Mouse (Mus musculus): ENCODE measurements around the gene Slc23a3. TPM values are rescaled to one million over a fixed set of nuclear protein-coding genes. Genes with fewer than 3 reads are reported as not detected.

Gene Slc23a3
- polyA plus RNA-seq, 1 experiment = 2.3 TPM

- H3K27ac ChIP-seq (ENCODE audit: control insufficient read depth, insufficient read depth, low read length) = peak within 1 kb of the TSS; percentile 66
- H3K4me3 ChIP-seq (ENCODE audit: control insufficient read depth, insufficient read depth, low read length) = peak within 1 kb of the TSS; percentile 65
- DNase-seq = peak; percentile 99
- H3K27me3 ChIP-seq (ENCODE audit: control insufficient read depth, insufficient read depth, low read length) = no peaks in the 10 kb centered on the region; the same call in 1 of the 2 replicates
- H3K4me1 ChIP-seq (replicated peaks; ENCODE audit: control insufficient read depth, insufficient read depth, low read length) = peaks cover 6% of the 10 kb centered on the region
- TF ChIP-seq POLR2A (IDR thresholded peaks at IDR 0.05; ENCODE audit: control insufficient read depth, extremely low read depth, insufficient read depth, low read length, poor library complexity) = 0 out of 2 replicates have a peak, but pooled peaks have one; percentile 25
- no peak for TF ChIP-seq CTCF (IDR thresholded peaks at IDR 0.05; ENCODE audit: borderline replicate concordance, control insufficient read depth, extremely low read depth, insufficient read depth, low read length, poor library complexity)
- H3K36me3 ChIP-seq (ENCODE audit: control insufficient read depth, insufficient read depth, low read length) = peaks cover 9% of the 10 kb centered on the region
- WGBS = 5% methylated on average over 59 of the region's 59 CpGs
These were observed 35.1 kb upstream of the Slc23a3 start, which contains the start of gene Zfand2b for GRCm38 (mm10) chr1:75168472-75169464. Zfand2b (plus strand) TSS chr1:75168646.

GRCm38 (mm10) chr1:75168093-75168471, 34.4 kb upstream of the Slc23a3 start:
- DNase-seq = no peak
- TF ChIP-seq POLR2A (IDR thresholded peaks at IDR 0.05; ENCODE audit: control insufficient read depth, extremely low read depth, insufficient read depth, low read length, poor library complexity) = no peak
- no peak for TF ChIP-seq CTCF (IDR thresholded peaks at IDR 0.05; ENCODE audit: borderline replicate concordance, control insufficient read depth, extremely low read depth, insufficient read depth, low read length, poor library complexity)
- Histone ChIP-seq H3K27me3 (ENCODE audit: control insufficient read depth, insufficient read depth, low read length) (no peaks in the 10 kb centered on the region; the same call in 1 of the 2 replicates), H3K27ac (ENCODE audit: control insufficient read depth, insufficient read depth, low read length) (peak overlapping the region; percentile 66), H3K4me3 (ENCODE audit: control insufficient read depth, insufficient read depth, low read length) (peak overlapping the region; percentile 65), H3K36me3 (ENCODE audit: control insufficient read depth, insufficient read depth, low read length) (peaks cover 9% of the 10 kb centered on the region), H3K4me1 (replicated peaks; ENCODE audit: control insufficient read depth, insufficient read depth, low read length) (peaks cover 6% of the 10 kb centered on the region)
- WGBS = 8% methylated on average over 7 of the region's 7 CpGs

- TF ChIP-seq CTCF (IDR thresholded peaks at IDR 0.05; ENCODE audit: borderline replicate concordance, control insufficient read depth, extremely low read depth, insufficient read depth, low read length, poor library complexity) (no peak), POLR2A (IDR thresholded peaks at IDR 0.05; ENCODE audit: control insufficient read depth, extremely low read depth, insufficient read depth, low read length, poor library complexity) (no peak)
- no peak for DNase-seq
- WGBS = 97% methylated on average over 4 of the region's 4 CpGs
- H3K36me3 ChIP-seq (ENCODE audit: control insufficient read depth, insufficient read depth, low read length) = no peaks in the 10 kb centered on the region
- no peaks in the 10 kb centered on the region for H3K4me1 ChIP-seq (replicated peaks; ENCODE audit: control insufficient read depth, insufficient read depth, low read length)
- no peaks in the 10 kb centered on the region for H3K27me3 ChIP-seq (ENCODE audit: control insufficient read depth, insufficient read depth, low read length)
- H3K4me3 ChIP-seq (ENCODE audit: control insufficient read depth, insufficient read depth, low read length) = no peak overlapping the region
- H3K27ac ChIP-seq (ENCODE audit: control insufficient read depth, insufficient read depth, low read length) = no peak overlapping the region
These were observed 26.5 kb upstream of the Slc23a3 start for GRCm38 (mm10) chr1:75160256-75160617.

- no peak for DNase-seq
- Histone ChIP-seq H3K36me3 (ENCODE audit: control insufficient read depth, insufficient read depth, low read length) (no peaks in the 10 kb centered on the region), H3K4me3 (ENCODE audit: control insufficient read depth, insufficient read depth, low read length) (no peak overlapping the region), H3K4me1 (replicated peaks; ENCODE audit: control insufficient read depth, insufficient read depth, low read length) (no peaks in the 10 kb centered on the region), H3K27me3 (ENCODE audit: control insufficient read depth, insufficient read depth, low read length) (no peaks in the 10 kb centered on the region), H3K27ac (ENCODE audit: control insufficient read depth, insufficient read depth, low read length) (no peak overlapping the region)
- TF ChIP-seq CTCF (IDR thresholded peaks at IDR 0.05; ENCODE audit: borderline replicate concordance, control insufficient read depth, extremely low read depth, insufficient read depth, low read length, poor library complexity) = no peak
- no peak for TF ChIP-seq POLR2A (IDR thresholded peaks at IDR 0.05; ENCODE audit: control insufficient read depth, extremely low read depth, insufficient read depth, low read length, poor library complexity)
- 89% methylated on average over 5 of the region's 5 CpGs for WGBS
These were observed 26.0 kb upstream of the Slc23a3 start for GRCm38 (mm10) chr1:75159540-75160255.

- no peaks in the 10 kb centered on the region for H3K4me1 ChIP-seq (replicated peaks; ENCODE audit: control insufficient read depth, insufficient read depth, low read length)
- TF ChIP-seq CTCF (IDR thresholded peaks at IDR 0.05; ENCODE audit: borderline replicate concordance, control insufficient read depth, extremely low read depth, insufficient read depth, low read length, poor library complexity) (no peak), POLR2A (IDR thresholded peaks at IDR 0.05; ENCODE audit: control insufficient read depth, extremely low read depth, insufficient read depth, low read length, poor library complexity) (no peak)
- H3K4me3 ChIP-seq (ENCODE audit: control insufficient read depth, insufficient read depth, low read length) = no peak overlapping the region
- no peaks in the 10 kb centered on the region for H3K27me3 ChIP-seq (ENCODE audit: control insufficient read depth, insufficient read depth, low read length)
- DNase-seq = no peak
- H3K27ac ChIP-seq (ENCODE audit: control insufficient read depth, insufficient read depth, low read length) = no peak overlapping the region
- H3K36me3 ChIP-seq (ENCODE audit: control insufficient read depth, insufficient read depth, low read length) = no peaks in the 10 kb centered on the region
These were observed 25.3 kb upstream of the Slc23a3 start for GRCm38 (mm10) chr1:75158990-75159389.

- Histone ChIP-seq H3K4me1 (replicated peaks; ENCODE audit: control insufficient read depth, insufficient read depth, low read length) (no peaks in the 10 kb centered on the region), H3K4me3 (ENCODE audit: control insufficient read depth, insufficient read depth, low read length) (no peak overlapping the region), H3K27ac (ENCODE audit: control insufficient read depth, insufficient read depth, low read length) (no peak overlapping the region), H3K36me3 (ENCODE audit: control insufficient read depth, insufficient read depth, low read length) (no peaks in the 10 kb centered on the region), H3K27me3 (ENCODE audit: control insufficient read depth, insufficient read depth, low read length) (no peaks in the 10 kb centered on the region)
- TF ChIP-seq POLR2A (IDR thresholded peaks at IDR 0.05; ENCODE audit: control insufficient read depth, extremely low read depth, insufficient read depth, low read length, poor library complexity) = no peak
- no peak for TF ChIP-seq CTCF (IDR thresholded peaks at IDR 0.05; ENCODE audit: borderline replicate concordance, control insufficient read depth, extremely low read depth, insufficient read depth, low read length, poor library complexity)
- 67% methylated on average over 3 of the region's 3 CpGs for WGBS
- no peak for DNase-seq
These were observed 22.1 kb upstream of the Slc23a3 start for GRCm38 (mm10) chr1:75155837-75156236.
